Comparison of ENCODE assay signal across 11 mouse cellular contexts in genomic region chr1:73903035-73903434, GRCm38 (mm10).
A peak's percentile ranks its signal among the peaks of the same experiment; 100 is the strongest.
DNase-seq lines count a peak whose midpoint lies in the region; ATAC-seq and TF ChIP-seq lines count a peak whose summit lies in the region.
"Had no signal": no experiment of that assay in that cellular context is flagged by ENCODE, and none has a peak within 500 bp of the region (broad histone marks: within the 10 kb centered on the region; RNA-seq: fewer than 3 reads in every experiment).

No protein-coding gene starts in this region.

- DNase-seq in heart, postnatal 25 days (ENCODE audit: low spot score) = no peak
- DNase-seq in midbrain, embryonic 11.5 days (ENCODE audit: low spot score, missing footprints) = no peak
- no peak for DNase-seq in midbrain, embryonic 10.5 days (ENCODE audit: low spot score)
- DNase-seq in hindbrain, postnatal 0 days (ENCODE audit: low spot score) = peak; percentile 15
- peak; percentile 12 for DNase-seq in stomach, postnatal 0 days (ENCODE audit: low spot score)
- DNase-seq in frontal cortex, postnatal 36 days (ENCODE audit: low spot score in 2 of 2) = no peak

- 0 out of 2 replicates have a peak overlapping the region, but pooled peaks have one; percentile 65 for H3K27ac ChIP-seq in heart, embryonic 13.5 days (replicated peaks)
- H3K27ac ChIP-seq in midbrain, embryonic 11.5 days (ENCODE audit: low read depth, low read length) = no peak overlapping the region
- no peak overlapping the region for H3K27ac ChIP-seq in midbrain, embryonic 10.5 days (replicated peaks)
- peak overlapping the region; percentile 32; the same call in 1 of the 2 replicates for H3K27ac ChIP-seq in hindbrain, postnatal 0 days
- no peak overlapping the region for H3K27ac ChIP-seq in stomach, postnatal 0 days (replicated peaks)
- H3K27ac ChIP-seq: embryonic facial prominence, embryonic 12.5 days; left cerebral cortex, adult 2 months; liver, embryonic 13.5 days had no signal

- H3K4me3 ChIP-seq in heart, embryonic 13.5 days = no peak overlapping the region
- no peak overlapping the region for H3K4me3 ChIP-seq in midbrain, embryonic 11.5 days (ENCODE audit: low read depth, low read length)
- H3K4me3 ChIP-seq in midbrain, embryonic 10.5 days = no peak overlapping the region
- no peak overlapping the region for H3K4me3 ChIP-seq in hindbrain, postnatal 0 days (ENCODE audit: low read length)
- H3K4me3 ChIP-seq in stomach, postnatal 0 days (ENCODE audit: low read depth, low read length) = no peak overlapping the region
- H3K4me3 ChIP-seq: embryonic facial prominence, embryonic 12.5 days; left cerebral cortex, adult 2 months; liver, embryonic 13.5 days had no signal

- peaks cover 16% of the 10 kb centered on the region for H3K36me3 ChIP-seq in heart, embryonic 13.5 days
- no peaks in the 10 kb centered on the region for H3K36me3 ChIP-seq in midbrain, embryonic 11.5 days (ENCODE audit: control insufficient read depth, insufficient read depth, low read length)
- no peaks in the 10 kb centered on the region for H3K36me3 ChIP-seq in midbrain, embryonic 10.5 days
- no peaks in the 10 kb centered on the region for H3K36me3 ChIP-seq in hindbrain, postnatal 0 days (ENCODE audit: insufficient read depth, low read length)
- no peaks in the 10 kb centered on the region for H3K36me3 ChIP-seq in stomach, postnatal 0 days (ENCODE audit: control insufficient read depth, insufficient read depth, low read length)
- H3K36me3 ChIP-seq: embryonic facial prominence, embryonic 12.5 days; liver, embryonic 13.5 days had no signal

- ATAC-seq in heart, embryonic 13.5 days (ENCODE audit: extremely low read depth, insufficient number of reproducible peaks, low FRiP score, low TSS enrichment) = no peak
- peak; percentile 22; the same call in 1 of the 2 replicates for ATAC-seq in midbrain, embryonic 11.5 days (ENCODE audit: low FRiP score)
- ATAC-seq in hindbrain, postnatal 0 days = peak; percentile 42; the same call in 1 of the 2 replicates
- peak; percentile 34; the same call in 1 of the 2 replicates for ATAC-seq in stomach, postnatal 0 days (ENCODE audit: low FRiP score, low TSS enrichment)
- ATAC-seq in inflammation-experienced regulatory T-cells, adult 6 months = no peak

- 72% methylated on average over 5 of the region's 5 CpGs for WGBS in heart, embryonic 13.5 days
- 87% methylated on average over 5 of the region's 5 CpGs for WGBS in midbrain, embryonic 11.5 days
- WGBS in midbrain, embryonic 10.5 days = 85% methylated on average over 5 of the region's 5 CpGs
- 70% methylated on average over 5 of the region's 5 CpGs for WGBS in hindbrain, postnatal 0 days
- 85% methylated on average over 5 of the region's 5 CpGs for WGBS in stomach, postnatal 0 days

- no peak for TF ChIP-seq EP300 in stomach, postnatal 0 days (optimal IDR thresholded peaks at IDR 0.05)

- intact Hi-C loops in heart, postnatal 25 days (cut with DNase I) = loop anchor here (5.0 kb wide), 1 partner anchor 294 kb away; no protein-coding TSS in a partner anchor

- H3K9ac ChIP-seq in heart, embryonic 13.5 days = no peak overlapping the region
- no peak overlapping the region for H3K9ac ChIP-seq in midbrain, embryonic 11.5 days (ENCODE audit: low read length)
- no peak overlapping the region for H3K9ac ChIP-seq in hindbrain, postnatal 0 days (replicated peaks; ENCODE audit: low read length)
- H3K9ac ChIP-seq in stomach, postnatal 0 days (ENCODE audit: low read length) = no peak overlapping the region
- H3K9ac ChIP-seq: embryonic facial prominence, embryonic 12.5 days; liver, embryonic 13.5 days had no signal

- H3K4me2 ChIP-seq in heart, embryonic 13.5 days = no peak overlapping the region
- no peak overlapping the region for H3K4me2 ChIP-seq in midbrain, embryonic 11.5 days
- no peak overlapping the region for H3K4me2 ChIP-seq in hindbrain, postnatal 0 days (ENCODE audit: low read depth, low read length)
- H3K4me2 ChIP-seq in stomach, postnatal 0 days (replicated peaks; ENCODE audit: low read depth) = no peak overlapping the region
- H3K4me2 ChIP-seq: embryonic facial prominence, embryonic 12.5 days; liver, embryonic 13.5 days had no signal

- peaks cover 35% of the 10 kb centered on the region for H3K4me1 ChIP-seq in heart, embryonic 13.5 days
- H3K4me1 ChIP-seq in midbrain, embryonic 11.5 days (ENCODE audit: control insufficient read depth, insufficient read depth, low read length) = no peaks in the 10 kb centered on the region
- H3K4me1 ChIP-seq in midbrain, embryonic 10.5 days = peaks cover 16% of the 10 kb centered on the region
- H3K4me1 ChIP-seq in hindbrain, postnatal 0 days (ENCODE audit: insufficient read depth, low read length) = no peaks in the 10 kb centered on the region
- H3K4me1 ChIP-seq in stomach, postnatal 0 days (replicated peaks; ENCODE audit: control insufficient read depth, insufficient read depth) = no peaks in the 10 kb centered on the region

- H3K27me3 ChIP-seq in heart, embryonic 13.5 days (replicated peaks) = no peaks in the 10 kb centered on the region
- H3K27me3 ChIP-seq in midbrain, embryonic 11.5 days (ENCODE audit: control insufficient read depth, insufficient read depth, low read length) = no peaks in the 10 kb centered on the region
- no peaks in the 10 kb centered on the region for H3K27me3 ChIP-seq in midbrain, embryonic 10.5 days (ENCODE audit: low read depth, poor library complexity, severe bottlenecking)
- no peaks in the 10 kb centered on the region for H3K27me3 ChIP-seq in hindbrain, postnatal 0 days (ENCODE audit: insufficient read depth, low read length)
- no peaks in the 10 kb centered on the region for H3K27me3 ChIP-seq in stomach, postnatal 0 days (ENCODE audit: control insufficient read depth, insufficient read depth, low read length)
- H3K27me3 ChIP-seq: embryonic facial prominence, embryonic 12.5 days; liver, embryonic 13.5 days had no signal

- 0 out of 2 replicates have a peak, but pooled peaks cover 3% of the 10 kb centered on the region for H3K9me3 ChIP-seq in heart, embryonic 13.5 days
- no peaks in the 10 kb centered on the region for H3K9me3 ChIP-seq in midbrain, embryonic 11.5 days (ENCODE audit: control insufficient read depth, low read length)
- H3K9me3 ChIP-seq in midbrain, embryonic 10.5 days (replicated peaks) = no peaks in the 10 kb centered on the region
- H3K9me3 ChIP-seq in hindbrain, postnatal 0 days (ENCODE audit: low read length) = no peaks in the 10 kb centered on the region
- H3K9me3 ChIP-seq in stomach, postnatal 0 days (ENCODE audit: control insufficient read depth, low read length) = no peaks in the 10 kb centered on the region
- H3K9me3 ChIP-seq: liver, embryonic 13.5 days had no signal

- no peak for TF ChIP-seq CTCF in hindbrain, postnatal 0 days (IDR thresholded peaks at IDR 0.05; ENCODE audit: low read depth)
- TF ChIP-seq CTCF in stomach, postnatal 0 days (IDR thresholded peaks at IDR 0.05; ENCODE audit: low read depth) = no peak

Comparison
In these comparisons a context has a peak if more than half of its experiments do, and no peak if none do; other contexts are left out.
1. ATAC-seq: peak in midbrain, embryonic 11.5 days (single experiment), hindbrain, postnatal 0 days (single experiment) and stomach, postnatal 0 days (single experiment); none in heart, embryonic 13.5 days (single experiment) and inflammation-experienced regulatory T-cells, adult 6 months (single experiment).
2. H3K27ac ChIP-seq: peak in heart, embryonic 13.5 days (single experiment) and hindbrain, postnatal 0 days (single experiment); none in midbrain, embryonic 11.5 days (single experiment), midbrain, embryonic 10.5 days (single experiment) and stomach, postnatal 0 days (single experiment).
3. DNase-seq: peak in hindbrain, postnatal 0 days (single experiment) and stomach, postnatal 0 days (single experiment); none in heart, postnatal 25 days (single experiment), midbrain, embryonic 11.5 days (single experiment), midbrain, embryonic 10.5 days (single experiment) and frontal cortex, postnatal 36 days (0 of 2).